Mouse (Mus musculus): ENCODE results near the gene Btbd35f2.
"Not testable (repeated sequence)": the region's sequence is repeated elsewhere in the genome, so short reads cannot be mapped to it uniquely, and the experiment has no call there.

Gene Btbd35f2

GRCm38 (mm10) chrX:32278094-32278493, at the start of gene Btbd35f2:
Gene Btbd35f2 (plus strand): TSS chrX:32278394.
- DNase-seq = not testable (repeated sequence)
